Mouse (Mus musculus): Measurements from ENCODE around the gene Btbd3.

- no peak for TF ChIP-seq CTCF (IDR thresholded peaks at IDR 0.05; ENCODE audit: low read depth, low read length)
- no peak for TF ChIP-seq POLR2A (IDR thresholded peaks at IDR 0.05; ENCODE audit: borderline replicate concordance, low read depth, low read length)
These were observed 235.8 kb downstream of the Btbd3 start for GRCm38 (mm10) chr2:138492176-138492575.

All from bone marrow macrophage, adult 2 months (primary cell).